Mouse (Mus musculus) forebrain, postnatal 0 days (tissue): ENCODE measurements around the gene Cxcl17. TPM values are rescaled to one million over a fixed set of nuclear protein-coding genes. Genes with fewer than 3 reads are reported as not detected.
"Not testable (repeated sequence)": the region's sequence is repeated elsewhere in the genome, so short reads cannot be mapped to it uniquely, and the experiment has no call there.

Experiments used
- ATAC-seq: fragments of 200-750 bp; cut with Nextera tagmentation; 2 replicates; pipeline ENCODE4 v1.8.0; 2017; ENCODE audit warnings: mild to moderate bottlenecking, moderate library complexity
- DNase-seq: peaks from one replicate; pipeline ENCODE4 v3.0.0-alpha.2; 2015
- H3K27ac ChIP-seq: fragments of 300-500 bp; sonication (generic); 2 replicates; pipeline ENCODE4 v1.5.1; 2014; ENCODE audit warnings: low read depth, mild to moderate bottlenecking, antibody characterized with exemption, low read length, moderate library complexity, mixed read lengths
- H3K27me3 ChIP-seq: fragments of 300-500 bp; sonication (generic); 2 replicates; pipeline ENCODE4 v1.6.1; 2014; ENCODE audit warnings: mild to moderate bottlenecking, low read length, mixed read lengths; ENCODE audit not compliant: insufficient read depth
- H3K36me3 ChIP-seq: fragments of 300-500 bp; sonication (generic); 2 replicates; pipeline ENCODE4 v1.6.1; 2014; ENCODE audit warnings: mild to moderate bottlenecking, moderate library complexity; ENCODE audit not compliant: insufficient read depth
- H3K4me1 ChIP-seq: fragments of 300-500 bp; sonication (generic); 2 replicates; pipeline ENCODE4 v1.6.1; 2014; ENCODE audit warnings: antibody characterized with exemption; ENCODE audit not compliant: insufficient read depth
- H3K4me2 ChIP-seq: fragments of 300-500 bp; sonication (generic); 2 replicates; pipeline ENCODE4 v1.6.1; 2014; ENCODE audit warnings: low read depth, mild to moderate bottlenecking, moderate library complexity
- H3K4me3 ChIP-seq: fragments of 300-500 bp; sonication (generic); 2 replicates; pipeline ENCODE4 v1.5.1; 2014; ENCODE audit warnings: low read depth, low read length, mixed read lengths
- H3K9ac ChIP-seq: fragments of 300-500 bp; sonication (generic); 2 replicates; pipeline ENCODE4 v1.6.1; 2014; ENCODE audit warnings: mild to moderate bottlenecking
- H3K9me3 ChIP-seq: fragments of 300-500 bp; sonication (generic); 2 replicates; pipeline ENCODE4 v1.6.1; 2016; ENCODE audit warnings: low read length
- CTCF ChIP-seq: sonication (generic); IDR thresholded peaks from 2 replicates; pipeline ENCODE4 v1.5.1; 2016; ENCODE audit warnings: antibody characterized with exemption, control low read depth, low read depth
- WGBS: fragments of 180-500 bp; shearing (Covaris S2); extraction: QIAGEN DNeasy Blood & Tissue Kit; methylation state at CpG from one replicate; pipeline ENCODE4 v1.1.7; 2014; 5-methylcytosine and 5-hydroxymethylcytosine counted together
- polyA plus RNA-seq: library from polyadenylated mRNA; unstranded; fragments of >200 nt; fragmentation: Nextera tagmentation; extraction: Ambion mirVana; gene quantifications from 2 replicates; pipeline ENCODE4 v1.2.1, GENCODE M21; 2015
- total RNA-seq: library from RNA; depleted of rRNA; stranded (reverse); fragments of >200 nt; gene quantifications from 2 replicates; pipeline ENCODE4 v1.2.3, GENCODE M21; 2014; rRNA removed

Cxcl17 gene
- total RNA-seq (not detected in 2 replicates), polyA plus RNA-seq (0.35 TPM in 1 of 2 replicates, not detected in the other)

- no peak within 1 kb of the TSS for H3K4me3 ChIP-seq
- no peaks in the 10 kb centered on the region for H3K9me3 ChIP-seq
- H3K36me3 ChIP-seq = no peaks in the 10 kb centered on the region; the same call in 1 of the 2 replicates
- no peak within 1 kb of the TSS for H3K27ac ChIP-seq
- H3K27me3 ChIP-seq = no peaks in the 10 kb centered on the region
- no peak within 1 kb of the TSS for H3K4me2 ChIP-seq
- H3K9ac ChIP-seq = no peak within 1 kb of the TSS
- DNase-seq (no peak), ATAC-seq (no peak)
- 44% methylated on average over 7 of the region's 7 CpGs for WGBS
- H3K4me1 ChIP-seq = no peaks in the 10 kb centered on the region
- TF ChIP-seq CTCF = no peak
Measured at GRCm38 (mm10) chr7:25412833-25413441, at the start of gene Cxcl17. TSS of gene Cxcl17 (minus strand) at chr7:25412886.

GRCm38 (mm10) chr7:25462033-25462337 lies 49.3 kb upstream of the Cxcl17 start:
- ATAC-seq = not testable (repeated sequence)
- WGBS = no CpG with 5 or more reads among the region's 1 CpGs

GRCm38 (mm10) chr7:25461336-25462032 lies 48.8 kb upstream of the Cxcl17 start:
- not testable (repeated sequence) for H3K27ac ChIP-seq, H3K27me3 ChIP-seq, H3K36me3 ChIP-seq, H3K9me3 ChIP-seq, H3K4me1 ChIP-seq, H3K9ac ChIP-seq, H3K4me2 ChIP-seq, H3K4me3 ChIP-seq
- DNase-seq = peak; percentile 71
- WGBS = 8% methylated on average over 4 of the region's 5 CpGs
- ATAC-seq = peak; percentile 94

More at GRCm38 (mm10) chr7:25462033-25462337, 49.3 kb upstream of the Cxcl17 start:
- not testable (repeated sequence) for H3K27me3 ChIP-seq, H3K9ac ChIP-seq, H3K36me3 ChIP-seq, H3K4me3 ChIP-seq, H3K4me2 ChIP-seq, DNase-seq, H3K27ac ChIP-seq, H3K4me1 ChIP-seq, H3K9me3 ChIP-seq

GRCm38 (mm10) chr7:25452103-25452502 lies 39.4 kb upstream of the Cxcl17 start:
- H3K4me1 ChIP-seq = no peaks in the 10 kb centered on the region
- no peak overlapping the region for H3K4me2 ChIP-seq
- ATAC-seq (no peak), DNase-seq (no peak)
- no peak overlapping the region for H3K9ac ChIP-seq
- 88% methylated on average over 3 of the region's 3 CpGs for WGBS
- TF ChIP-seq CTCF = no peak
- H3K27ac ChIP-seq = no peak overlapping the region
- H3K27me3 ChIP-seq = no peaks in the 10 kb centered on the region
- H3K36me3 ChIP-seq = no peaks in the 10 kb centered on the region
- H3K4me3 ChIP-seq = no peak overlapping the region
- H3K9me3 ChIP-seq = no peaks in the 10 kb centered on the region

GRCm38 (mm10) chr7:25449913-25450890 lies 37.5 kb upstream of the Cxcl17 start:
- no peak overlapping the region for H3K4me2 ChIP-seq
- H3K9me3 ChIP-seq = no peaks in the 10 kb centered on the region
- DNase-seq (no peak), ATAC-seq (no peak)
- no peak overlapping the region for H3K9ac ChIP-seq
- no peaks in the 10 kb centered on the region for H3K4me1 ChIP-seq
- H3K36me3 ChIP-seq = no peaks in the 10 kb centered on the region
- no peak overlapping the region for H3K4me3 ChIP-seq
- 74% methylated on average over 9 of the region's 9 CpGs for WGBS
- no peaks in the 10 kb centered on the region for H3K27me3 ChIP-seq
- TF ChIP-seq CTCF = no peak
- H3K27ac ChIP-seq = no peak overlapping the region

- H3K27ac ChIP-seq = no peak overlapping the region
Measured at GRCm38 (mm10) chr7:25440816-25441153, 28.1 kb upstream of the Cxcl17 start.

More at GRCm38 (mm10) chr7:25440816-25441153, 28.1 kb upstream of the Cxcl17 start:
- H3K9me3 ChIP-seq = no peaks in the 10 kb centered on the region
- no peak for DNase-seq
- H3K4me3 ChIP-seq = no peak overlapping the region
- H3K9ac ChIP-seq = no peak overlapping the region
- no peak overlapping the region for H3K4me2 ChIP-seq
- no peaks in the 10 kb centered on the region for H3K4me1 ChIP-seq
- no peaks in the 10 kb centered on the region for H3K27me3 ChIP-seq
- H3K36me3 ChIP-seq = no peaks in the 10 kb centered on the region
- no peak for ATAC-seq
- TF ChIP-seq CTCF = no peak
- 90% methylated on average over 6 of the region's 6 CpGs for WGBS
